Mouse (Mus musculus): ENCODE measurements around the gene Trim58. TPM values are rescaled to one million over a fixed set of nuclear protein-coding genes. Genes with fewer than 3 reads are reported as not detected.

Gene Trim58
- polyA plus RNA-seq, 1 experiment, result 0.75 TPM

DNA sequence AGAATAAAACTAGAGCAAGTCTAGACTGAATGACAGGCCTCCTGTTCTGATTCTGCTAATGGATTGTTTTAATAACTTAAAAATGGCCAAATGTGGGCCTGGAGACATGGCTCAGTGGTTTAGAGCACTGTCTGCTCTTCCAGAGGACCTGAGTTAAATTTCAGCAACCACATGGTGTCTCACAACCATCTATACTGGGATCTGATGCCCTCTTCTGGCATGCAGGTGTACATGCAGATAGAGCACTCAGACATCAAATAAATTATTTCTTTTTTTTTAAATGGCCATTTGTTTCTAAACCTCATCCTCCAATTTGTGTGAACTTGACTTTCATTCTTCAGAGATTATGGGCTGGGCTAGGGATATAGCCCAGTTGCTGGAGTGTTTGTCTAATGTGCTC lies 29.0 kb downstream of the Trim58 start:
- Histone ChIP-seq H3K4me3 (ENCODE audit: control insufficient read depth, insufficient read depth, low read length) (no peak overlapping the region), H3K27me3 (ENCODE audit: control insufficient read depth, insufficient read depth, low read length) (no peaks in the 10 kb centered on the region), H3K36me3 (ENCODE audit: control insufficient read depth, insufficient read depth, low read length) (no peaks in the 10 kb centered on the region), H3K4me1 (replicated peaks; ENCODE audit: control insufficient read depth, insufficient read depth, low read length) (no peaks in the 10 kb centered on the region), H3K27ac (ENCODE audit: control insufficient read depth, insufficient read depth, low read length) (no peak overlapping the region)
- DNase-seq, result no peak
- no peak for TF ChIP-seq POLR2A (IDR thresholded peaks at IDR 0.05; ENCODE audit: control insufficient read depth, extremely low read depth, insufficient read depth, low read length, poor library complexity)
- no peak for TF ChIP-seq CTCF (IDR thresholded peaks at IDR 0.05; ENCODE audit: borderline replicate concordance, control insufficient read depth, extremely low read depth, insufficient read depth, low read length, poor library complexity)

DNA sequence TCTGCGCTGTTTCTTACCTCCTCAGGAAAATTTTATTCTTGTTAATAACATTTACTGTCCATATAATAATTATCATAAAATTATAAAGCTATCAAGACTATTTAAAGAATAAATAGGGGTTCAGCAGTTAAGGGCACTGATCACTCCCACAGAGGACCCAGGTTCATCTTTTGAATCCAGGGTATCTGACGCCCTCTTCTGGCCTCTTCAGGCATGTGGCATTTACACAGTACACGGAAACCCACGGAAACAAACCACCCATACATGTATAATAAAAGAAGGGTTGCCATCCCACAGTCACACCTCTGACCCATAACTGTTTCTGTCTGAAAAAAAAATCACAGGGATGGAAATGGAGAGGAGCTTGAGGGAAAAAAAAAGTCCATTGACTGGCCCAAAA lies 31.6 kb downstream of the Trim58 start:
- TF ChIP-seq POLR2A (IDR thresholded peaks at IDR 0.05; ENCODE audit: control insufficient read depth, extremely low read depth, insufficient read depth, low read length, poor library complexity) (no peak), CTCF (IDR thresholded peaks at IDR 0.05; ENCODE audit: borderline replicate concordance, control insufficient read depth, extremely low read depth, insufficient read depth, low read length, poor library complexity) (no peak)
- H3K27me3 ChIP-seq (ENCODE audit: control insufficient read depth, insufficient read depth, low read length), result no peaks in the 10 kb centered on the region
- 56% methylated on average over 4 of the region's 4 CpGs for WGBS
- no peaks in the 10 kb centered on the region for H3K36me3 ChIP-seq (ENCODE audit: control insufficient read depth, insufficient read depth, low read length)
- H3K4me3 ChIP-seq (ENCODE audit: control insufficient read depth, insufficient read depth, low read length), result no peak overlapping the region
- DNase-seq, result no peak
- no peak overlapping the region for H3K27ac ChIP-seq (ENCODE audit: control insufficient read depth, insufficient read depth, low read length)
- no peaks in the 10 kb centered on the region for H3K4me1 ChIP-seq (replicated peaks; ENCODE audit: control insufficient read depth, insufficient read depth, low read length)

DNA sequence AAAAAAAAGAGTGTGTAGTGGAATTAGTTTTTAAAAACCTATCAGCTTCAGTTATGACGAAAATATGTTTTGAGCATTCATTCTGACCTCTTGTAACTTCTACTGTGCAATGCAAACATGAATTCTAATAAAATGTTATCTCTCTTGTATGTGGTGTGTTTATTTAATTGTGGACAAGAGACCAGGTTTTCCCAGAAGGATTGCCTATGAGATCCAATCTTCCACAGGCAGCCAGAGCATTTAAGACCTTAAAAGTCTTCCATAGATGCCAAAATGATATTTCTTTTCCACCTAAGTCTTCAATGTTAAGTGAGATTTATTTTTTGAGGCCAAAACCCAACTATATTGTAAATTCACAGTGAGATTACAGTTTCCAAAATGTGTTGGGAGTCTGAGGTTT lies 40.5 kb downstream of the Trim58 start, which contains the start of gene Olfr320:
Gene Olfr320 (plus strand): TSS at position 301 of the 400 bp plus-strand sequence.
- no peak for TF ChIP-seq CTCF (IDR thresholded peaks at IDR 0.05; ENCODE audit: borderline replicate concordance, control insufficient read depth, extremely low read depth, insufficient read depth, low read length, poor library complexity)
- TF ChIP-seq POLR2A (IDR thresholded peaks at IDR 0.05; ENCODE audit: control insufficient read depth, extremely low read depth, insufficient read depth, low read length, poor library complexity), result no peak

DNA sequence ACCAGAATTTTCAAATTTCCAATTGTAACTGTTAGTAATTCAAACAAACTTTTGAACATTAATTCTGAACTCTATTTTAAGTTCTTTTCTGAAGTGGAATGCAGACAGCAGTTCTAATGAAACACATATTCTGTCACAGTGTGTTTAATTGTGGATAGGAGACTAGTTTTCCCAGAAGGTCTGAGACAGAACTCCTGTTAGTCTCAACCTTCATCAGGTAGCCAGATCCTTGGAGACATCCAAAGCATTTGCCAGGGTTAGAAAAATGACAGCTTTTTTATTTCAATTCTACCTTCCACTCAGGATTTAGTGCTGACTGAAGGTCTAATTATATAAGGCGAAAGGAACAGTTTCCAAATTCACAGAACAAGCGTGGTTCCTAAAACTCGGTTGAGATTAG lies 58.6 kb downstream of the Trim58 start, which contains the start of gene Olfr319:
Gene Olfr319 (plus strand): TSS at position 301 of the 400 bp plus-strand sequence.
- Histone ChIP-seq H3K27me3 (ENCODE audit: control insufficient read depth, insufficient read depth, low read length) (no peaks in the 10 kb centered on the region), H3K4me3 (ENCODE audit: control insufficient read depth, insufficient read depth, low read length) (no peak within 1 kb of the TSS), H3K4me1 (replicated peaks; ENCODE audit: control insufficient read depth, insufficient read depth, low read length) (no peaks in the 10 kb centered on the region), H3K27ac (ENCODE audit: control insufficient read depth, insufficient read depth, low read length) (no peak within 1 kb of the TSS), H3K36me3 (ENCODE audit: control insufficient read depth, insufficient read depth, low read length) (no peaks in the 10 kb centered on the region)
- no peak for DNase-seq
- no peak for TF ChIP-seq POLR2A (IDR thresholded peaks at IDR 0.05; ENCODE audit: control insufficient read depth, extremely low read depth, insufficient read depth, low read length, poor library complexity)
- TF ChIP-seq CTCF (IDR thresholded peaks at IDR 0.05; ENCODE audit: borderline replicate concordance, control insufficient read depth, extremely low read depth, insufficient read depth, low read length, poor library complexity), result no peak
- 91% methylated on average over 3 of the region's 3 CpGs for WGBS

More for the DNA sequence above, 40.5 kb downstream of the Trim58 start, which contains the start of gene Olfr320:
- Histone ChIP-seq H3K36me3 (ENCODE audit: control insufficient read depth, insufficient read depth, low read length) (no peaks in the 10 kb centered on the region), H3K4me1 (replicated peaks; ENCODE audit: control insufficient read depth, insufficient read depth, low read length) (no peaks in the 10 kb centered on the region), H3K27me3 (ENCODE audit: control insufficient read depth, insufficient read depth, low read length) (no peaks in the 10 kb centered on the region), H3K27ac (ENCODE audit: control insufficient read depth, insufficient read depth, low read length) (no peak within 1 kb of the TSS), H3K4me3 (ENCODE audit: control insufficient read depth, insufficient read depth, low read length) (no peak within 1 kb of the TSS)
- DNase-seq, result no peak
- 76% methylated on average over 1 of the region's 1 CpGs for WGBS

Other genes with a start within 250 kb of the Trim58 start
- 0.77 and 0.92 TPM in 2 replicates for gene 1810065E05Rik, start 219.4 kb upstream of the Trim58 start, polyA plus RNA-seq (2012; rRNA removed)
- gene Gm12253, start 207.9 kb upstream of the Trim58 start, polyA plus RNA-seq (2012; rRNA removed), result 0.36 and 0.42 TPM in 2 replicates
- gene Lypd9, start 187.5 kb upstream of the Trim58 start, polyA plus RNA-seq (2012; rRNA removed), result not detected in 2 replicates
- gene Olfr30, start 178.2 kb upstream of the Trim58 start, polyA plus RNA-seq (2012; rRNA removed), result 0.05 TPM in 1 of 2 replicates, not detected in the other
- gene Olfr332, start 147.9 kb upstream of the Trim58 start, polyA plus RNA-seq (2012; rRNA removed), result 0.03 TPM in 1 of 2 replicates, not detected in the other
- not detected in 2 replicates for gene Olfr331, start 137.9 kb upstream of the Trim58 start, polyA plus RNA-seq (2012; rRNA removed)
- 0.29 and 0.50 TPM in 2 replicates for gene Olfr330, start 105.6 kb upstream of the Trim58 start, polyA plus RNA-seq (2012; rRNA removed)
- 0.11 and 0.51 TPM in 2 replicates for gene Olfr329-ps, start 94.0 kb upstream of the Trim58 start, polyA plus RNA-seq (2012; rRNA removed)
- 0.10 TPM in 1 of 2 replicates, not detected in the other for gene Olfr328, start 84.8 kb upstream of the Trim58 start, polyA plus RNA-seq (2012; rRNA removed)
- 0.27 and 0.69 TPM in 2 replicates for gene Olfr224, start 69.9 kb upstream of the Trim58 start, polyA plus RNA-seq (2012; rRNA removed)
- 0.32 TPM in 1 of 2 replicates, not detected in the other for gene Olfr325, start 62.7 kb upstream of the Trim58 start, polyA plus RNA-seq (2012; rRNA removed)
- not detected in 2 replicates for gene Olfr324, start 45.4 kb upstream of the Trim58 start, polyA plus RNA-seq (2012; rRNA removed)
- 3.7 and 5.3 TPM in 2 replicates for gene 2210407C18Rik, start 24.4 kb upstream of the Trim58 start, polyA plus RNA-seq (2012; rRNA removed)
- gene Olfr323, start 10.0 kb upstream of the Trim58 start, polyA plus RNA-seq (2012; rRNA removed), result 0.58 TPM in 1 of 2 replicates, not detected in the other
- 0.07 TPM in 1 of 2 replicates, not detected in the other for gene Olfr322, start 18.3 kb downstream of the Trim58 start, polyA plus RNA-seq (2012; rRNA removed)
- gene Olfr320, start 40.6 kb downstream of the Trim58 start, polyA plus RNA-seq (2012; rRNA removed), result not detected in 2 replicates
- gene Olfr319, start 58.7 kb downstream of the Trim58 start, polyA plus RNA-seq (2012; rRNA removed), result not detected in 2 replicates
- gene Olfr318, start 83.5 kb downstream of the Trim58 start, polyA plus RNA-seq (2012; rRNA removed), result not detected in 2 replicates
- not detected in 2 replicates for gene Olfr317, start 98.7 kb downstream of the Trim58 start, polyA plus RNA-seq (2012; rRNA removed)
- gene Olfr316, start 112.3 kb downstream of the Trim58 start, polyA plus RNA-seq (2012; rRNA removed), result 0.19 TPM in 1 of 2 replicates, not detected in the other
- gene Olfr315, start 132.7 kb downstream of the Trim58 start, polyA plus RNA-seq (2012; rRNA removed), result 1.4 and 1.5 TPM in 2 replicates
- 0.08 TPM in 1 of 2 replicates, not detected in the other for gene Olfr314, start 142.5 kb downstream of the Trim58 start, polyA plus RNA-seq (2012; rRNA removed)
- gene Fam183b, start 161.5 kb downstream of the Trim58 start, polyA plus RNA-seq (2012; rRNA removed), result 0.59 and 0.82 TPM in 2 replicates
- gene Olfr313, start 174.5 kb downstream of the Trim58 start, polyA plus RNA-seq (2012; rRNA removed), result not detected in 2 replicates
- not detected in 2 replicates for gene Olfr312, start 188.8 kb downstream of the Trim58 start, polyA plus RNA-seq (2012; rRNA removed)
- not detected in 2 replicates for gene Olfr311, start 198.8 kb downstream of the Trim58 start, polyA plus RNA-seq (2012; rRNA removed)
- 17.4 and 18.9 TPM in 2 replicates for gene Gm12258, start 206.7 kb downstream of the Trim58 start, polyA plus RNA-seq (2012; rRNA removed)
- 10.4 and 15.4 TPM in 2 replicates for gene 2810021J22Rik, start 226.8 kb downstream of the Trim58 start, polyA plus RNA-seq (2012; rRNA removed)